Mouse (Mus musculus): ENCODE results near the gene Gle1. TPM values are rescaled to one million over a fixed set of nuclear protein-coding genes. Genes with fewer than 3 reads are reported as not detected.
A peak's percentile ranks its signal among the peaks of the same experiment; 100 is the strongest.
"Not testable (repeated sequence)": the region's sequence is repeated elsewhere in the genome, so short reads cannot be mapped to it uniquely, and the experiment has no call there.

Gle1 gene
- total and polyA plus RNA-seq, 2 experiments from 2014 or later, result 39.4 to 52.7 TPM

- Histone ChIP-seq H3K9me3 (ENCODE audit: low read length) (no peaks in the 10 kb centered on the region), H3K4me2 (ENCODE audit: low read depth, low read length) (no peak overlapping the region), H3K27me3 (ENCODE audit: insufficient read depth, low read length) (no peaks in the 10 kb centered on the region), H3K27ac (no peak overlapping the region), H3K9ac (replicated peaks; ENCODE audit: low read length) (no peak overlapping the region), H3K4me1 (ENCODE audit: insufficient read depth, low read length) (no peaks in the 10 kb centered on the region), H3K36me3 (ENCODE audit: insufficient read depth, low read length) (peaks cover 91% of the 10 kb centered on the region), H3K4me3 (ENCODE audit: low read length) (no peak overlapping the region)
- TF ChIP-seq CTCF (IDR thresholded peaks at IDR 0.05; ENCODE audit: low read depth), result no peak
- ATAC-seq (no peak), DNase-seq (ENCODE audit: low spot score) (no peak)
- 78% methylated on average over 2 of the region's 2 CpGs for WGBS
These were observed 37.9 kb upstream of the Gle1 start for GRCm38 (mm10) chr2:29897366-29897765.

- H3K4me2 ChIP-seq (ENCODE audit: low read depth, low read length), result no peak overlapping the region
- DNase-seq (ENCODE audit: low spot score), result no peak
- no peak for TF ChIP-seq CTCF (IDR thresholded peaks at IDR 0.05; ENCODE audit: low read depth)
- 94% methylated on average over 1 of the region's 1 CpGs for WGBS
- no peaks in the 10 kb centered on the region for H3K4me1 ChIP-seq (ENCODE audit: insufficient read depth, low read length)
- H3K9me3 ChIP-seq (ENCODE audit: low read length), result no peaks in the 10 kb centered on the region
- H3K27ac ChIP-seq, result no peak overlapping the region
- H3K36me3 ChIP-seq (ENCODE audit: insufficient read depth, low read length), result peaks cover 90% of the 10 kb centered on the region
- no peaks in the 10 kb centered on the region for H3K27me3 ChIP-seq (ENCODE audit: insufficient read depth, low read length)
- H3K9ac ChIP-seq (replicated peaks; ENCODE audit: low read length), result no peak overlapping the region
- H3K4me3 ChIP-seq (ENCODE audit: low read length), result no peak overlapping the region
- ATAC-seq, result no peak
These were observed 37.1 kb upstream of the Gle1 start for GRCm38 (mm10) chr2:29898081-29898480.

- H3K9me3 ChIP-seq (ENCODE audit: low read length), result no peaks in the 10 kb centered on the region
- H3K4me2 ChIP-seq (ENCODE audit: low read depth, low read length), result no peak overlapping the region
- no peak overlapping the region for H3K9ac ChIP-seq (replicated peaks; ENCODE audit: low read length)
- H3K27ac ChIP-seq, result no peak overlapping the region
- DNase-seq (ENCODE audit: low spot score) (no peak), ATAC-seq (no peak)
- TF ChIP-seq CTCF (IDR thresholded peaks at IDR 0.05; ENCODE audit: low read depth), result no peak
- no peaks in the 10 kb centered on the region for H3K27me3 ChIP-seq (ENCODE audit: insufficient read depth, low read length)
- 85% methylated on average over 10 of the region's 10 CpGs for WGBS
- H3K4me1 ChIP-seq (ENCODE audit: insufficient read depth, low read length), result no peaks in the 10 kb centered on the region
- H3K36me3 ChIP-seq (ENCODE audit: insufficient read depth, low read length), result peaks cover 85% of the 10 kb centered on the region
- H3K4me3 ChIP-seq (ENCODE audit: low read length), result no peak overlapping the region
These were observed 33.0 kb upstream of the Gle1 start for GRCm38 (mm10) chr2:29902194-29902593.

- H3K4me1 ChIP-seq (ENCODE audit: insufficient read depth, low read length); DNase-seq (ENCODE audit: low spot score); H3K4me2 ChIP-seq (ENCODE audit: low read depth, low read length); ATAC-seq; H3K4me3 ChIP-seq (ENCODE audit: low read length); H3K9me3 ChIP-seq (ENCODE audit: low read length); H3K27ac ChIP-seq; H3K9ac ChIP-seq (replicated peaks; ENCODE audit: low read length); H3K27me3 ChIP-seq (ENCODE audit: insufficient read depth, low read length): not testable (repeated sequence)
- 79% methylated on average over 2 of the region's 2 CpGs for WGBS
- peaks cover 61% of the 10 kb centered on the region for H3K36me3 ChIP-seq (ENCODE audit: insufficient read depth, low read length)
These were observed 27.1 kb upstream of the Gle1 start for GRCm38 (mm10) chr2:29908171-29908570.

- 78% methylated on average over 2 of the region's 2 CpGs for WGBS
These were observed 25.2 kb upstream of the Gle1 start for GRCm38 (mm10) chr2:29910042-29910441.

GRCm38 (mm10) chr2:29917621-29918020 lies 17.6 kb upstream of the Gle1 start:
- Histone ChIP-seq H3K9me3 (ENCODE audit: low read length) (no peaks in the 10 kb centered on the region), H3K4me3 (ENCODE audit: low read length) (no peak overlapping the region), H3K27me3 (ENCODE audit: insufficient read depth, low read length) (no peaks in the 10 kb centered on the region), H3K4me1 (ENCODE audit: insufficient read depth, low read length) (no peaks in the 10 kb centered on the region), H3K36me3 (ENCODE audit: insufficient read depth, low read length) (peaks cover 67% of the 10 kb centered on the region), H3K27ac (no peak overlapping the region), H3K4me2 (ENCODE audit: low read depth, low read length) (no peak overlapping the region), H3K9ac (replicated peaks; ENCODE audit: low read length) (no peak overlapping the region)
- no peak for TF ChIP-seq CTCF (IDR thresholded peaks at IDR 0.05; ENCODE audit: low read depth)
- ATAC-seq, result no peak
- DNase-seq (ENCODE audit: low spot score), result no peak
- 89% methylated on average over 11 of the region's 11 CpGs for WGBS

More at GRCm38 (mm10) chr2:29910042-29910441, 25.2 kb upstream of the Gle1 start:
- no peak overlapping the region for H3K4me3 ChIP-seq (ENCODE audit: low read length)
- ATAC-seq, result no peak
- H3K4me2 ChIP-seq (ENCODE audit: low read depth, low read length), result no peak overlapping the region
- peaks cover 58% of the 10 kb centered on the region for H3K36me3 ChIP-seq (ENCODE audit: insufficient read depth, low read length)
- H3K27me3 ChIP-seq (ENCODE audit: insufficient read depth, low read length), result no peaks in the 10 kb centered on the region
- H3K4me1 ChIP-seq (ENCODE audit: insufficient read depth, low read length), result no peaks in the 10 kb centered on the region
- H3K9ac ChIP-seq (replicated peaks; ENCODE audit: low read length), result no peak overlapping the region
- TF ChIP-seq CTCF (IDR thresholded peaks at IDR 0.05; ENCODE audit: low read depth), result peak; percentile 40
- peak; percentile 12 for DNase-seq (ENCODE audit: low spot score)
- H3K9me3 ChIP-seq (ENCODE audit: low read length), result no peaks in the 10 kb centered on the region
- no peak overlapping the region for H3K27ac ChIP-seq

DNA sequence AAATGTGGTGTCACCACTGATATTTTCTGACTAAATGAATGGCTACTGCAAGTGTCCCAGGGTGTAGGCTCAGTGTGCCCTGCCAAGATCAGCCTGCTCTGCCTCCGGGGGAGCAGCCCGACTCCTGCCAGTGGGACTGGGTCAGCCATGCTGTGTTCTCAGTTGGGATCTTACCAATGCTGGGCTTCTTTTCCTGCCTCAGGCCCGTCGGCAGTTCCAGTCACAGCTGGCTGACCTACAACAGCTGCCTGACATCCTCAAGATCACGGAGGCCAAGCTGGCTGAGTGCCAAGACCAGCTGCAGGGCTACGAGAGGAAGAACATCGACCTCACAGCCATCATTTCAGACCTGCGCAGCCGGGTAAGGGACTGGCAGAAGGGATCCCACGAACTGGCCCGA lies 13.2 kb upstream of the Gle1 start:
- no peaks in the 10 kb centered on the region for H3K4me1 ChIP-seq (ENCODE audit: insufficient read depth, low read length)
- TF ChIP-seq CTCF (IDR thresholded peaks at IDR 0.05; ENCODE audit: low read depth), result no peak
- no peak overlapping the region for H3K4me2 ChIP-seq (ENCODE audit: low read depth, low read length)
- 59% methylated on average over 11 of the region's 11 CpGs for WGBS
- no peak overlapping the region for H3K4me3 ChIP-seq (ENCODE audit: low read length)
- no peaks in the 10 kb centered on the region for H3K27me3 ChIP-seq (ENCODE audit: insufficient read depth, low read length)
- H3K36me3 ChIP-seq (ENCODE audit: insufficient read depth, low read length), result peaks cover 65% of the 10 kb centered on the region
- ATAC-seq, result no peak
- no peak overlapping the region for H3K9ac ChIP-seq (replicated peaks; ENCODE audit: low read length)
- peak; percentile 30 for DNase-seq (ENCODE audit: low spot score)
- H3K9me3 ChIP-seq (ENCODE audit: low read length), result no peaks in the 10 kb centered on the region
- no peak overlapping the region for H3K27ac ChIP-seq

All from hindbrain, postnatal 0 days (tissue).